ENCODE assay signal across 19 mouse cellular contexts in the genomic region with DNA sequence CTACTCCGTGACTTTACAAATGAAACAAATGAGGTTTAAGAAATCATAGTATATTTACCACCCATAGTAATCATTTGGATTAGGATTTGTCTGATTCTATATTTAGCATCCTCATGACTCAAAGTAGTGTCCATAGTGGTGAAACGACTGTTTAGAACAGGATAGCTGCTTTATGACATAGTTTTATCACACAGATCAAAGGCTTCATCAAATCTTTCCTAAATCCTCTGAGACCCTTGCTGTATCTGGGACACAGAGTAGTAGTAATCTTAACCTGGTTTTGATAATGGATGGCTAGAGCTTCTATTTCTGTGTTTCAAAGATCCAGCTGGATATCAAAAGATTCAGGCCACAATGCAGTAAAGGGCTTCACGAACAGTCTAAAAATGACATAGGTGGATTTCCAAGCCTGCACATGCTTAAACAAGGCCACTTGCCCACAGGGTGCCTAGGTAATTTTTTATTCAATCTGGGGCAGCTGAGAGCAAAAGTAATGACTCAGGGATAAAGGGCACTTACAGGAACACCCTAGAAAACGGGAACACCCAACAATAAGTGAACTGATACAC.
DNase-seq lines count a peak whose midpoint lies in the region; ATAC-seq and TF ChIP-seq lines count a peak whose summit lies in the region.
"Had no signal": no experiment of that assay in that cellular context is flagged by ENCODE, and none has a peak within 500 bp of the region (broad histone marks: within the 10 kb centered on the region; RNA-seq: fewer than 3 reads in every experiment).

No protein-coding gene starts in this region.

- TF ChIP-seq POLR2A in brain, embryonic 14.5 days (IDR thresholded peaks at IDR 0.05; ENCODE audit: borderline replicate concordance, extremely low read depth, insufficient read depth, insufficient read length, poor library complexity, severe bottlenecking): no peak

- H3K4me3 ChIP-seq in heart, embryonic 15.5 days: no peak overlapping the region
- H3K4me3 ChIP-seq in layer of hippocampus, adult 2 months: no peak overlapping the region
- no peak overlapping the region for H3K4me3 ChIP-seq in midbrain, embryonic 16.5 days (ENCODE audit: low read depth, low read length)
- H3K4me3 ChIP-seq in forebrain, embryonic 12.5 days (replicated peaks): no peak overlapping the region
- H3K4me3 ChIP-seq: embryonic facial prominence, embryonic 12.5 days; hindbrain, embryonic 12.5 days had no signal

- no peaks in the 10 kb centered on the region for H3K9me3 ChIP-seq in heart, embryonic 15.5 days (replicated peaks)
- 0 out of 2 replicates have a peak, but pooled peaks cover 2% of the 10 kb centered on the region for H3K9me3 ChIP-seq in midbrain, embryonic 16.5 days (replicated peaks; ENCODE audit: control insufficient read depth, low read length, poor library complexity, severe bottlenecking)
- no peaks in the 10 kb centered on the region for H3K9me3 ChIP-seq in forebrain, embryonic 12.5 days
- H3K9me3 ChIP-seq: embryonic facial prominence, embryonic 12.5 days; hindbrain, embryonic 12.5 days had no signal

- no peaks in the 10 kb centered on the region for H3K36me3 ChIP-seq in heart, embryonic 15.5 days
- H3K36me3 ChIP-seq in midbrain, embryonic 16.5 days (ENCODE audit: control insufficient read depth, insufficient read depth, low read length): no peaks in the 10 kb centered on the region
- no peaks in the 10 kb centered on the region for H3K36me3 ChIP-seq in forebrain, embryonic 12.5 days (replicated peaks)
- H3K36me3 ChIP-seq: embryonic facial prominence, embryonic 12.5 days; hindbrain, embryonic 12.5 days had no signal

- no peak for DNase-seq in heart, postnatal 25 days (ENCODE audit: low spot score)
- DNase-seq in layer of hippocampus, adult 2 months (ENCODE audit: low spot score in 2 of 2): no peak
- no peak for DNase-seq in layer of hippocampus, postnatal 25 days (ENCODE audit: extremely low spot score in 1 of 2, low spot score in 1 of 2)
- peak; percentile 35 for DNase-seq in brain, embryonic 14.5 days (ENCODE audit: low read depth)
- DNase-seq: adrenal gland, adult 2 months; adrenal gland, postnatal 25 days; cerebellum, adult 11 months; cerebellum, adult 8-10 months; forebrain, postnatal 0 days; gastrocnemius, postnatal 25 days; heart, postnatal 4 days had no signal

- H3K27me3 ChIP-seq in heart, embryonic 15.5 days: no peaks in the 10 kb centered on the region
- no peaks in the 10 kb centered on the region for H3K27me3 ChIP-seq in midbrain, embryonic 16.5 days (ENCODE audit: control insufficient read depth, insufficient read depth, low read depth, low read length)
- no peaks in the 10 kb centered on the region for H3K27me3 ChIP-seq in forebrain, embryonic 12.5 days
- H3K27me3 ChIP-seq: embryonic facial prominence, embryonic 12.5 days; hindbrain, embryonic 12.5 days had no signal

- 56% methylated on average over 4 of the region's 4 CpGs for WGBS in heart, embryonic 15.5 days
- WGBS in midbrain, embryonic 16.5 days: 66% methylated on average over 4 of the region's 4 CpGs
- 76% methylated on average over 4 of the region's 4 CpGs for WGBS in forebrain, embryonic 12.5 days

- ATAC-seq in heart, embryonic 15.5 days (replicated peaks; ENCODE audit: insufficient number of reproducible peaks, insufficient read depth, low FRiP score, low read depth): no peak
- ATAC-seq in midbrain, embryonic 16.5 days: peak; percentile 52; the same call in 1 of the 2 replicates
- ATAC-seq in forebrain, embryonic 12.5 days (ENCODE audit: low FRiP score): no peak
- ATAC-seq: forebrain, postnatal 0 days; hindbrain, embryonic 16.5 days; inflammation-experienced regulatory T-cells, adult 6 months; intestine, postnatal 0 days had no signal

- H3K4me2 ChIP-seq in heart, embryonic 15.5 days: no peak overlapping the region
- H3K4me2 ChIP-seq in midbrain, embryonic 16.5 days (ENCODE audit: low read length): no peak overlapping the region
- H3K4me2 ChIP-seq in forebrain, embryonic 12.5 days: no peak overlapping the region
- H3K4me2 ChIP-seq: embryonic facial prominence, embryonic 12.5 days; hindbrain, embryonic 12.5 days had no signal

- peaks cover 21% of the 10 kb centered on the region for H3K4me1 ChIP-seq in heart, embryonic 15.5 days (replicated peaks)
- peaks cover 5% of the 10 kb centered on the region for H3K4me1 ChIP-seq in midbrain, embryonic 16.5 days (ENCODE audit: control insufficient read depth, insufficient read depth, low read length)
- peaks cover 2% of the 10 kb centered on the region; the same call in 1 of the 2 replicates for H3K4me1 ChIP-seq in forebrain, embryonic 12.5 days
- H3K4me1 ChIP-seq: hindbrain, embryonic 12.5 days had no signal

- H3K27ac ChIP-seq in heart, embryonic 15.5 days: peak overlapping the region; percentile 24; the same call in 1 of the 2 replicates
- 0 out of 2 replicates have a peak overlapping the region, but pooled peaks have one; percentile 14 for H3K27ac ChIP-seq in layer of hippocampus, adult 2 months
- no peak overlapping the region for H3K27ac ChIP-seq in midbrain, embryonic 16.5 days (ENCODE audit: low read length)
- no peak overlapping the region for H3K27ac ChIP-seq in forebrain, embryonic 12.5 days
- H3K27ac ChIP-seq: embryonic facial prominence, embryonic 12.5 days; hindbrain, embryonic 12.5 days had no signal

- intact Hi-C loops in heart, postnatal 25 days (cut with DNase I): no loop called here

- no peak for TF ChIP-seq CTCF in layer of hippocampus, adult 2 months (conservative IDR thresholded peaks at IDR 0.05)
- no peak for TF ChIP-seq CTCF in brain, embryonic 14.5 days (IDR thresholded peaks at IDR 0.05; ENCODE audit: borderline replicate concordance, extremely low read depth, insufficient read depth, insufficient read length)

- H3K9ac ChIP-seq in heart, embryonic 15.5 days: no peak overlapping the region
- H3K9ac ChIP-seq in midbrain, embryonic 16.5 days (ENCODE audit: low read depth, low read length): no peak overlapping the region
- no peak overlapping the region for H3K9ac ChIP-seq in forebrain, embryonic 12.5 days
- H3K9ac ChIP-seq: embryonic facial prominence, embryonic 12.5 days; forebrain, postnatal 0 days; hindbrain, embryonic 12.5 days had no signal

Comparison
In these comparisons a context has a peak if more than half of its experiments do, and no peak if none do; other contexts are left out.
1. H3K27ac ChIP-seq: peak in heart, embryonic 15.5 days (single experiment) and layer of hippocampus, adult 2 months (single experiment); none in midbrain, embryonic 16.5 days (single experiment) and forebrain, embryonic 12.5 days (single experiment).